Mouse (Mus musculus) right cerebral cortex, postnatal 14 days (tissue): Measurements from ENCODE around the gene Chkb.

Source experiments
- DNase-seq: peaks from one replicate; pipeline ENCODE4 v3.0.0; 2022

Gene Chkb

GRCm38 (mm10) chr15:89396883-89397282, 32.8 kb downstream of the Chkb start:
- DNase-seq: no peak

- no peak for DNase-seq
Measured at GRCm38 (mm10) chr15:89390081-89390480, 39.6 kb downstream of the Chkb start.

GRCm38 (mm10) chr15:89387127-89387526, 42.6 kb downstream of the Chkb start:
- no peak for DNase-seq

- DNase-seq: no peak
Measured at GRCm38 (mm10) chr15:89384617-89385016, 45.1 kb downstream of the Chkb start, which contains the start of gene Klhdc7b. Gene Klhdc7b (plus strand): TSS chr15:89384917.

- no peak for DNase-seq
Measured at GRCm38 (mm10) chr15:89379429-89379828, 50.3 kb downstream of the Chkb start.

- DNase-seq: no peak
Measured at GRCm38 (mm10) chr15:89378831-89379401, 50.8 kb downstream of the Chkb start, which contains the start of gene Odf3b. Gene Odf3b (minus strand): TSS chr15:89379282.

GRCm38 (mm10) chr15:89377938-89378828, 51.5 kb downstream of the Chkb start:
- DNase-seq: no peak

- no peak for DNase-seq
Measured at GRCm38 (mm10) chr15:89377362-89377761, 52.3 kb downstream of the Chkb start.

GRCm38 (mm10) chr15:89376957-89377356, 52.8 kb downstream of the Chkb start, which contains the start of gene Tymp:
Gene Tymp (minus strand): TSS chr15:89377039.
- no peak for DNase-seq
